Mouse (Mus musculus): ENCODE results near the gene Ddx52.

DNA sequence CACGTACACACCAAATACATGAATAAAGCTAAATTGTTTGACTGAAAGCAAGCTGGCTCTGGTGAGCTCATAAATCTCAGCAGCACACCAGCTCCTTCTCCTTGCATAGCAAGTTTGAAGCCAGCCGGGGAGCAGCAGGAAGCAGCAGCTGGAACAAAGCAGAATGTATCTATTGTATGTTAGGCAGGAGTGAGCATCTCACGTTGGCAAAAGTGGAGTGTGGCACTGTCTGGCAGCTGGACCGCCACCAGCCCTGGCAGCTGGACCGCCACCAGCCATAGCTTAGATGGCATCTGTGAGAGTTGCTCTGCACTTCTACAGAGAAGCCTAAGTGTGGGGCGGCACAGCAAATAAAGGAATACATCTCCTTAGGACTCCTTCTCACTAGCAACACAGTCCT is 62.1 kb downstream of the Ddx52 start:
- no peak for TF ChIP-seq TAL1 (IDR thresholded peaks at IDR 0.05; ENCODE audit: low read length)
- no peak for TF ChIP-seq GATA1 (IDR thresholded peaks at IDR 0.05; ENCODE audit: low read length)
